Mouse (Mus musculus) A20 (cell line): ENCODE measurements around the gene Psma6.
"Not testable (repeated sequence)": the region's sequence is repeated elsewhere in the genome, so short reads cannot be mapped to it uniquely, and the experiment has no call there.

Source experiments
- DNase-seq: peaks from one replicate; pipeline ENCODE4 v3.0.0-alpha.2; 2011; ENCODE audit warnings: low read depth, low spot score

The Psma6 gene

DNA sequence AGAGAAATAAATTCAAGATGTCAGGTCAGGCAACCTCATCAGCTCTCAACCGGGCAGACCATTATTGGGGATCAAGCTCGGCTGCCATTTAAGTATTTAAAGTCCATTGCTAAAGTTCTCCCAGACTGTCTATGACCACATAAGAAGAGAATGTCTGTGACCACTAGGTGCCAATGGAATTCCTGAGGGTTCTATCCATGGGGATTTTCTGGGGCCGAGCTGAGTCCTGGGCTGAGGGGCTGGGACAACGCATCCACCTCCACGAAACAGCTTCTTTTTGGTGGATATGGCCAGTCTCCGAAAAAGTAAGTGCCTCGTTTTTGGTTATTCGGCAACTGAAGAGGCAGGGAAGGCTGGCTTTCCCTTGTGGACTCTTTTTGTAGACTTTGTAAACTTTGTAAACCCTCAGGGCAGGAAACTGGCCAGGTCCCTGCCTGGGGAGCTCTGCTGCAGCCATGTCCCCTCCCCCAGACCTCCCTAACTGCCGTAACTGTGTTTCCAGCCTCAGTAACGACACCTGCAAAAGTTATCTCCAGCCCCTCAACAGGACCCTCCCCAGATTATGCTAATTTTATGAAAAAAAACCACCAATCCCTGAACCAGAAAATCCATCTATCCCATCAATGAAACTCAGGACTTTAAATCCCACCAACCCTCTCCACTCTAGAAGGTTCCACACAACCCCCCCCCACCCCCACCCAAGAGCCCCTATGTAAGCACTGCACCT, at the start of gene Psma6:
TSS of gene Psma6 (plus strand) at position 200 of the 727 bp plus-strand sequence.
- DNase-seq, result no peak

DNA sequence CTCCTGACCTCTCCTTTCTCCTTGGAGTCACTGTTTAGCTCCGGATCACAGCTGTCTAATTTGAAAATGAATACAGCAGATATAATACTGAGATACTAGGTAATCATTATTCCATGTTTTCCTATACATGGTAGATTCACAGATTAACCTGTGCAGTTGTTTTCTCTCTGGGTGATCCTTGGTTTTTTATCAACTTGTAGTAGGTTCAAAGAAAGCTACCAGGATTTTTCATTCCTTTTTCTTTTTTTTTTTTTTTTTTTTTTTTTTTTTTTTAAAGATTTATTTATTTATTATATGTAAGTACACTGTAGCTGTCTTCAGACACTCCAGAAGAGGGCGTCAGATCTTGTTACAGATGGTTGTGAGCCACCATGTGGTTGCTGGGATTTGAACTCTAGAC, 45.5 kb upstream of the Psma6 start:
- not testable (repeated sequence) for DNase-seq

DNA sequence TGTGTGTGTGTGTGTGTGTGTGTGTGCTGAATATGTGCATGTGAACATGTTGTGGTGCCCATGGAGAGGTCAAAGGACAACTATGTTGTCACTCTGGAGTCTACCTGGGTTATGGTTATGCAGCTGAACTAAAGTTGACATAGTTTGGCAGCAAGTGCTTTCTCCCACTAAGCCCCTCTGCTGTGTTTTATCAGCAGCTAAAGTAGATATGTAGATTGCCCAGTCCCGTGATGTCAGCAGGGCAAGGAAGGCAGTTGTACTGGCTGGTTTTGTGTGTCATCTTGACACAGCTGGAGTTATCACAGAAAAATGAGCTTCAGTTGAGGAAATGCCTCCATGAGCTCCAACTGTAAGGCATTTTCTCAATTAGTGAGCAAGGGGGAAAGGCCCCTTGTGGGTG, 41.0 kb upstream of the Psma6 start:
- not testable (repeated sequence) for DNase-seq

DNA sequence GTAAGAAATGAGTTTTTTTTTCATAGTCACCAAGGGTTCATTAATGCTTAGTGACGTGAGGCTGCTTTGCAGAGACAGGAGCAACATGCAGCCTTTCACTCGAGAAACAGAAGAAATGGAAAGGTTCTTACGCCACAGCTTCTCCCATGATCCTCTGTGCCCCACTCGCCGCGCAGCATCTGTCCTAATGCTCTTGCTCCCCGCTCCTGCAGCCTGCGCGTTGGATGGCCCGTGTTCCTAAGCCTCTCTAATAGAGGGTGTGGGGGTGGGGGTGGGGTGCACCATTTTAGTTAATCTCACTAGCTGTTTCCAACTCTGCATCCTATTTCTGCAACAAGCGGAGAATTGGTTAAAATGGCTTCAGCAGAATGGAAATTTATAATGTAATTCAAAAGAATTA, 40.0 kb upstream of the Psma6 start:
- no peak for DNase-seq

DNA sequence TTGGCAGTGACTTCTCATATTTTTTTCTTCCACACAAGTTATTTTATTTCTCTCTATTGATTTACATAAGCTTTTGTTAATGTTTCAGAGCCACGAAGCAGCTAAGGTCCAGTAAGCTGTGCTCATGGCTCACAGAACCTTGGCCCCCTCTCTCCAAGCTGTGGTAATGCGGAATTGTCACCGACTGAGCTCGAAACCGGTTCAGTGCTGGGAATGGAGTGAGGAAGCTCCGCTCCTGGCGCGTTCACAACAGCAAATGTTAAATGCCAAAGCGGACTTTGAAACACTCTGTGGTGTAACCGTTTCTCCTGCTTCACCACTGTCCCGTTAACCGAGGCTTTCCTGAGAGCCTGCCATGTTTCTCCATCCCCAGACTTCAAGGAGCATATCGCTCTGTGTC, 39.4 kb upstream of the Psma6 start:
- no peak for DNase-seq

DNA sequence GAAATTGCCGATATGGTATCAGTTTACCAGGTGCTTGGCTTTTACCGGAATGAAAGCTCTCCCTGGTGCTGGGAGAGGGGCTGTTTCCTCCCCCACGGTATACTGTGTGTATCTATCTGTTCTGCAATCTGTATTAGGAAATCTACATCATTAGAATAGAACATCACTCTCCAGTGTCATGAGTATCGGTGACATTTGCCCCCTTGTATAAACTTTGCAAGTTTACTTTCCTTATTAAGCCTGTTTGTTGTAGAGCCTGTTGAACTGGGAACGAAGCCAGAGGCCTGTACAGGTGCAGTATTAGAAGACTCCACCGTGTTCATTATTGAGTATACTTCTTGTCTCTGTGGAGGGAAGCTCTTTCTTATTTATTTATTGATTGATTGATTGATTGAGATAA, 30.6 kb upstream of the Psma6 start:
- DNase-seq, result no peak

DNA sequence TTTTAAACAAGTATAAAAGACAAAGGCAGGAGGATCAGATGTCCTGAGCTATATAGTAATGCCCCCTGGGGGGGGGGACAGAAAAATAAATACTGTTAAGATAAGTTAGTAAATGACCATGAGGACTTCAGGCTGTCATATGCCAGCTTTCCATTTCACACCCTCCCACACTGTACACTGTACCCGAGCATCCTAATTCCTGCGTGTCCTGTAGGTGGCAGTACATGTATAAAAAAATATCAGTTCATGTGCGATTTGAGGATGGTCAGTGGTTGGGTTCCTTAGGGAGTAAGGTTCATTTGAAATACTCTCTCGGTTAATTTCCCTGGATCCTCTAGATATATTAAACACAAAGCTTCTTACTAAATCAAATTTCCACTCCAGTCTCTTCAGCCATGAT, 29.1 kb upstream of the Psma6 start:
- peak; percentile 62 for DNase-seq

DNA sequence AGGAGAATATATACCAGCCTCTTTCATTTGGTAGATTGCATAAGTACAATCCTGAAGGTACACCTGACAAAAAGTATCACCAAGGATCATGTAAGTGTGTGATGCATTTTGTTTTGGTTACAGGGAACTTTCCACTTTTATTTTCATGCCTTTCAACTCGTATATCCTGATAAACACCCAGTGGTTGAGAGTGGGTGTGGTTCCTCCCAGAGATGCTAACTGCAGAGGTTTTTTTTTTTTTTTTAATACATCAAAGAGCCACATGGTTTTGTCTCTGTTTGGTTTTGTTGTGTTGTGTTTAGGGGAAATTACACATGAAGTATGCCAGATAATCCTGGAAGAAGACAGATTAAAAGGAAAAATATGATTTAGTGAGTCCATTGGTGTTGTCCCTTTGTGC, 26.7 kb upstream of the Psma6 start:
- no peak for DNase-seq

DNA sequence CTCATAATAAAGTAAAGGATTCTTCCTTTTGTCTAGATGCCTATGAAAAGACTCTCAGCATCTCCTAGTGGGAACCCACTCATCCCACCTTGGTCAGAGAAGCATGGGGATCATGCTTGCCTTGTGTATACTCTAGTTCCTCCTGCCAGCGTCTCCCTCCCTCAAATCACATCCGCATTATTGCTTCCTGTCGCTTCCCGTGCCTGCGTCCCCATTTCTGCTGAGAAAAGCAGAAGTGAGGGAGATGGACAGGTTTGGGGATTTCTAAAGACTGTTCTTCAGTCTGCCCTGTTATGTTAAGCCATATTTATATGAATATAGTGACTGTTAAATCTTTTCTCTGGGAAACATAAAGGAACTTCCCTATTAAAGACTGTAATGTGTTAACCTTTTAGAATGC, 23.1 kb upstream of the Psma6 start:
- peak; percentile 58 for DNase-seq

DNA sequence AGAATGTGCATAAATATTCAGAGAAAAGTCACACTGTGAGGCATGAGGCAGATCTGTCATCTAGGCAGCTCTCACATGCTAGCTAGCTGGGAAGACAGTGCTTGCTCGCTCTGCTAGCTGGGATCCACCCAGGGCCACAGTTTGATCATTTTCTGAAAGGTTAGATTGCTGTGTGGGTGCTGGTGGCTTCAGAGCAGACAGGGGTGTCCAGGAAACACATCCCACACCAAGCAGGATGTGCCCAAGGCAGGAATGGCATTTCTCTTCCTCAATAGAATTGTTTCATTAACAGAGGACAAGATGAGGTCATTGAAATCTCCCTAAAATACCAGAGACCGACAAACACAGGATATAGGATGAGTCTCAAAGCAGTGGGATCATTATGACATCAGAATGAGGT, 18.9 kb upstream of the Psma6 start:
- DNase-seq, result no peak

DNA sequence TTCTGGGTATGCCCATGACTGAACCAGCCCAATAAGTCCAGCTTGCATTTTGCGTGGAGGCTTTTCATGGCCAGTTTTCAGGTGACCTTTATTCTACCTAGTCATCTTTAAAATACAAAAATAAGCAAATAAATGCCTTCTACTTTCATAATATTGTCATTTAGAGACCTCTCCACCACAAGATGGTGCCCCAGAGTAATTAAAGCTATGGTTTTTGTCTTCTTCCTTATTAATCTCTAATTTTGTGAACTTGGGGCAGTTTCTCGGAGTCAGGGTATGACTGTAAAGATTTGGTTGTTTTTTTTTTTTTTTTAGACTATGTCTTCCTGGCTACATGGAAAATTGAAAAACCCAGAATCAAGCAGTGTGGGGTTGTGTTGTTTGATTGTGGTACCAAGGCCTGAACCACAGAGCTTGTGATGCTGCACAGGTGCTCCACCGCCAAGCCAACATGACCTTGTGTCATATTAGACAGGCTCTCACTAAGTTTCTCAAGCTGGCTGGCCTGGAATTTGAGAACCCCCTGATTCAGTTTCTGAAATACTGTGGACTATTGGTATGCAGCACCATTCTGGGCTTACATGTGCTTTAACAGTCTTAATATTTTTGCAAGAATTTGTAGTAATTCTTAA, 11.5 kb upstream of the Psma6 start:
- DNase-seq, result peak; percentile 59

DNA sequence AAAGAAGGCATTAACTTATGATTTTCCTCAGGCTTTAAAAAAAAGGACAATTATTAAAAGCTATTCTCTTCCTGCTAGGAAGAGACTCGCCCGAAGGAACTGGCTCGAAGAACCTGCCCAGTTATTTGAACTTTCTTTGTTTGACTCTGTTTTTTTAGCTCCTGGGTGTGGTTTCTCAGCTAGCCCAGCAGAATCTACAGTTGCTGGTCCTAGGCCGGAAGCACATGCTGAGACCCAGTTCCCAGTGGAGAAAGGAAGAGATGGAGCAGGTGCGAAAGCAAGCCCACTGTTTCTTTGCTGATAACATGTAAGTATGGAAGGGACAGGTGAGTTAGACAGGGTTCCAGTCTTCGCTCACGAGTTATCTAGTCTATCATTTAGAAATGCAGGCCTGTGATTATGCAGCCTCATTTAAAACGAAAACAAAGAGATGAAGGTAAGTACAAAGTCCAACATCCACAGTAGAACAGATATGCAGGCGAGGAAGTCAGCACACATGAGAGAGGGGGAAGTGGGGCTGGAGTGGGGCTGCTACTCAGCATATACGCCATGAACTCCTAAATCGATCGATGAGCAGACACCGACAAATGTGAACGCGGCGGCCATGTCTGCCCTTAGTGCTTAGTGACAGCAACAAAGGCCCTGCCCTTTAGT, 6.9 kb upstream of the Psma6 start:
- no peak for DNase-seq

DNA sequence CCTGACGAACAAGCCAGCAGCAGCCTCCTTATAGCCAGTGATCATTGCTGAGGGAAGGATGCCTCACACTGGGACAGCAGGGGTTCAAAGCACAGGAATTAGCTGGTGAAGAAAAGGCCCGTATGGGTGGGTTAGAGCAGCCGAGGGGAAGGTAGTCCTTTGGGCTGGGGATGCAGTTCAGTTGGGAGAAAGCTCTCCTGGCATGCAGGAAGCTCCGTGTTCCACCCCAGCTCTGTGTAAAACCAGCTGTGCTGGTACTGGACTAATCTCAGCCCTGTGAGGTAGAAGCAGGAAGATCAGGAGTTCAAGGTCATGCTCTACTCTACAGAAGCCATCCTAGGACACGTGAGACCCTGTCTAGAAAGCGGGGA, 6.4 kb upstream of the Psma6 start:
- DNase-seq, result no peak

DNA sequence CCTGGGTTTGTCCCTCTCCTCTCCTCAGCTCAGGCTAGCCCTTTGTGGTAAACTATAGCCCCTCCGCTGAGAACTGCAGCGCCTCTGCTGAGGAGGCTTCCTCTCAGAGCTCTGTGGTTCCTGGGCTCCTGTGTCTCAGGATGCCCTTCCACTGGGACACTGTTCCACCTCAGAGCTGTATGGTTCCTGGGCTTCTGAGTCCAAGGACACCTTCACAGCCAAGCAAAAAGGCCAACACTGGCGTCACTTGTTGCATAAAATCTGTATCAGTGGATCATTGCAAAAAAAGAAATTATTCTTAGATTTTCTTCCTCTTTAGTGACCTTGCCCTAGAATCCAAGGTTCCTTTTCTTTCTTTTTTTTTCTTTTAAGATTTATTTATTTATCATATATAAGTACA, 804 bp downstream of the Psma6 start:
- DNase-seq, result no peak

DNA sequence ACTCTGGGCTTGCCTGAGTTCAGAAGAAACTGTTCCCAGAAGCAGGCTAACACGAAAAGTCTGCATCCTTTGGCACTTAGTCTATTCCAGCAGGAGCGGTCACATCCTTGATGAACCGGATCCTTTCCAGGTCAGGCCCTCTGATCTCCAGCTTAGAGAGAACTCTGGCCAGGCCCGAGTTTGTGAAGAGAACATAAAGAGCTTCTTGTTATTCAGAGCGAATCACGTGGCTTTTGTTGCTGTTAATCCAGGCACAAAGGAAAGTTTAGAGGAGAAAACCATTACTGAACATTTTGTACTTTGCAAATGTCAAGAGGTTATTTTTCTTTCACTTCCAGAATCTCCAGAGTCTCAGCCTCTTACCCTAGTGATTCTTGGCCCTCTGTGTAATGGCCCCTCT, 1.9 kb downstream of the Psma6 start:
- no peak for DNase-seq

DNA sequence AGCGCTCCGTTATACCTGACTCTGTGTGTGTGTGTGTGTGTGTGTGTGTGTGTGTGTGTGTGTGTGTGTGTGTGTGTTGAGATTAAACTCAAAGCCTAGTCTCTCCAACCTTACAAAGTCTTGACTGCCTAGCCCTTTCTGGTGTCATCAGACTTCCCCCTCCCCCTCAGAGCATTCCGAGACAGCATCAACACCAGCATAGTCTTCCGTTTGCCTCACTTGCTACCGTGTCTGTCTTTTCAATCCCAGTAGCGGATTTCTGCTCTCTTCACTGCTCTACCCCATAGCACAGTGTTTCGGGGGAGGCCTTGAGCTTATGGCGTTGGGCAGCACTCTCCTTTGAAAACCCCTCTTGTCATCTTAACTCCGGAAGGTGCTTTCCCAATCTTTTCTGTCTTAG, 2.4 kb downstream of the Psma6 start:
- no peak for DNase-seq

DNA sequence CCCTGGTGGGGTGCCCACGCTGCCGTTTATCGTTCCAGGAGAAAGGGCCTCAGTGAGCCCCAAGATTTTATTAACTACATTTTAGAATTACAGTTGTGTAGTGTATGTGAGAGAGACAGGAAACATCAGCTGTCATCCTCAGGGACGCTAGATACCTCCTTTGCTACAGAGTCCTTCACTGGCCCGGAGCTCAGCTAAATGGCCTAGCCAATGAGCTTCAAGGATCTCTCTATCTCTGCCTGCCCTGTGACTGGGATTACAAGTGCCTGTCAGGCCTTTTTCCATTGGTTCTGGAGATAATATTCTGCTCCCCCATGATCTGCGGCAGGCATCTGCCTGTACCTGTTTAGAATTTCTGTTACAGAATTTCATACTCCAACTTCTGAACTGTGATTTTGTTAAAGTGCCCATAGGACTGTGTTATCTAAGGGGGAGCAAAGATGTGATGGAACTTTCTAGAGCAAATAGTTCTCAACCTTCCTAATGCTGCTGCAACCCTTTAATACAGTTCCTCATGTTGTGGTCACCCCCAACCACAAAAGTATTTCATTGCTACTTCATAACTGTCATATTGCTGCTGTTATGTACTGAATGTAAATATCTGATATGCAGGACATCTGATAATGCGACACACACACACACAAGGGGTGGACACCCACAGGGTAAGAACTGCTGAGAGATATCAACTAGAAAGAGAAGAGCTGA, 3.2 kb downstream of the Psma6 start:
- DNase-seq, result no peak

DNA sequence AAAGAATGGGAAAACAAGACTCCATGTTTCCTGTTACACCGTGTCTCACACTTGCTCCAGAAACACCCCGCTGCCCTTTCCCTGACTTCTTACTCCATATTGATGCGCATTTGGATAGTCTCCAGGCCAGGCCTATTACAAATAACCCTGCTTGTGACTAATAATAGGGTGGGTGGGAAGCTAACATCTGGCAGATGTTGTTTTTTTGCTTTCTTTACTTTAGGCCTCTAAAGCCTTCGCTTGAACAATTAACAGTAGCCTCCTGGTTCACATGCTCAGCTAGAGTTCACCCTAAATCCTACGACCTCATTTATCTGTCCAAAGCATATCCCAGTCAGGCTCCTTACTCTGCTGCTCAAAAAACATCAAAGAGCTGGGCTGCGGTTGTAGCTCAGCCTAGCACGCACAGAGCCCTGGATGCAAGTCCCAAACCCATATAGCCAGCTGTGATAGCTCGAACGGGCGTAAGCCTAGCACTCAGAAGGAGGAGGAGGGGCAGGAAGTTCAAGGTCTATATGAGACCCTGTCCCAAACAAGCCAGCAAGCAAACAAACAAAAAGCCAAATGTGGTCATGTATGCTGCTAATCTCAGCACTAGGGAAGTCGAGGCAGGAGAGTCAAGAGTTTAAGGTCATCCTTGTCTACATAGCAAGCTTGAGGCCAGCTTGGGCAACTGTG, 3.9 kb downstream of the Psma6 start:
- DNase-seq, result no peak

DNA sequence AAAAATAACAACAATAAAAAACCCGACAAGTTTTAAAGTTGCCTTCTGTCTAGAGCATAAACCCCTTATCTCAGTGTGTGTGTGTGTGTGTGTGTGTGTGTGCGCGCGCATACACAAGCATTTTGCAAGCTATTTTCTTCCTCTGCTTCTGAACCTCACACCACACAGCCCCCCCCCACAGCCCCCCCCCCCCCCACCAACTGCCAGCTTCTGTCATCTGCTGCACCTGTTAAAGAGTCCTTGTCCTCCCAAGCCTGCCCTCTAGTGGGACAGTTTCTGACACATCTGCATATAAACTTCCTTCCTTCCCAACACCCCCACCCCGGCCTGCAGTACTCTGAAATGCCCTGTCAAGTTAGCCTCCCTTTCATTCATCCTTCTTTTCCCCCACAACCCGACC, 4.5 kb downstream of the Psma6 start:
- DNase-seq, result peak; percentile 90

DNA sequence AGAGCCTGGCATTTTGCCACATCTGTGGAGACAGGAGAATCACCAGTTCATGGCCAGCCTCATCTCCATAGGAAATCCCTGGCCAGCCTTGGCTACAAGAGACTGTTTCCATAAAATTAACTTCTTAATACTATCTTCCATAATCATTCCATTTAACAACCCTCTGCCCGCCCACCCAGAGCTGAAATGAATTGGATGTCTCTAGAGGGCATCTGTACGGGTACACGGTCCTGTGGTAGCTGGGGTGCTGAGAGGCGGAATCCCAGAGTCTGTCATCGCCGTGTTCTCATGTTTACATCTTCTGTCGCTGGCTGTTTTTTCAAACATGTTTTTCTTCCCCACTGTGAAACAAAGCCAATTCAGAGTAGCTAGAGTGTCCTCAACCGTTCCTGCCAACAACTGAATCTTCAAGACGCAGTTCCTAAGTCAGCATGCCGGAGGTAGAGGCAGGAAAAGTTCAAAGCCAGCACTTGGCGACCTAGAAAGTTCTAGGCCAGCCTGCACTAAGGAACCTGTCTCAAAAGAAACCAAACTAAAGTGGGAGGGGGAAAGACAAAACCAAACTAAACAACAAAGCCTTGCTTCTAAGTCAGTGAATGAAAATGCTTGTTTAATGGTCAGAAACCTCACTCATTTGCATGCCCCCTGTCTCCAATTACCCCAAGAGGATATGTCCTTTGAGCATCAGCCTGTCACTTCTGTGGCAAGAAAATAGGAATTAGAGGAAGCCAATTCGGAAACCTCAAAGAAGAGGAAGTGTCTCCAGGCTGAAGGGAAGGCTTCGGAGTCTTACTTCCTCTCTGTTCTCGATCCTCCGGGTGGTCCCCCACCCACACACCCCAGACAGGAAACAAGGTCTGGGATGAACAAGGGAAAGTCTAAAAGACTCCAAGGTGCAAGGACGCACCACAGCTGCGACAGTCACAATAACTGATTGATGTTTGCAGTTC, 5.4 kb downstream of the Psma6 start:
- peak; percentile 84 for DNase-seq

DNA sequence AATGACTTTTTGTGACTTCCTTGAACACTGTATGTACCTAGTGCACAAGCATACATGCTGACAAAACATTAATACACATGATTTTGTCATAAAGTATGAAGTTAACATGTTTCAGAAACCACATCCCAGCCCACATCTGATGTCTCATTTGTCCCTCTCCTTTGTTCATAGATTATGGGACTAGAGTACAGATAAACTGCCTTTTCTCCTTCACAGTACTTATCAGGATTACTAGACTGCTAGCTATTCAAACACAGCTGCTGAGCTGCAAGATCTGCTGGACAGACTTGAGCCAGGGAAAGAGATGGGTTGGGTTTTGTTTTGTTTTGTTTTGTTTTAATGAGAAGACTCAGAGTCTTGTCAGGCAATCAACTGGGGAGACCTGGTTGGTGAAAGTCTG, 8.1 kb downstream of the Psma6 start:
- no peak for DNase-seq
